Mouse (Mus musculus): ENCODE measurements around the gene Map1lc3b. TPM values are rescaled to one million over a fixed set of nuclear protein-coding genes. Genes with fewer than 3 reads are reported as not detected.

Map1lc3b gene
- polyA plus RNA-seq, 1 experiment from 2014 or later = 211 TPM

DNA sequence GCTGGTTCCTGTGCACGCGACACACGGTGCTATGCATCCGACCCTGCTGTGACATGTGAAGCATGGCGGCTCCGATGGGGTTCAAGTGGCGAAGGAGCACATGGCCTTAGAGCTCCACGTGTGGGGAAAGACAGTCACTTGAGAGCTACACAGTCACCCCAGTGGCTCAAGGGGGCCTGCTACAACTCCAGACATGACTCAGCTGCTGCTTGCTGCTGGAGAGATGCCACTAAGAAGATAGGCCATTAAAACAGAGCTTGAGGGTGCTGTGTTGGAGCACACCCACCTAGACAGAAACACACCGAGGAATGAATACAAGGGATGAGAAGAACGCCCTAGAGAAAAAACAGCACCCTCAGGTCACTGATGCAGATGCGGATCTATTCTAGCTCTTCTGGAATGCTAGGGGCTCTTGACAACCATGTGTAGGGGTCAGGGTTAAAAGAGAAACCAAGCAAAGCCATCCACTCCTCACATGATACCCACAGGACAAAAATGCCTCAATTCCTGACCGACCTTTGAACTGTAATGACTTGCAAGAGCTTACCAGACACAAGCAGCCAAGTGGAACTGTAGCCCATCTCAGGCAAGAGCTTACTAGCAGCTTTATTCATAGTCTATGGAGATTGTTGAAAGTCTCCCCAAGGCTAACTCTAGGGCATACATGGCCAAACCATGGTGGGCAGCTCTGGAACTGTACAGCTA is 57.5 kb downstream of the Map1lc3b start:
- no peaks in the 10 kb centered on the region for H3K27me3 ChIP-seq (ENCODE audit: insufficient read depth, low read length)
- no peaks in the 10 kb centered on the region for H3K9me3 ChIP-seq (ENCODE audit: low read length)
- ATAC-seq (ENCODE audit: low FRiP score, low TSS enrichment) = no peak
- H3K27ac ChIP-seq (ENCODE audit: low read length) = peak overlapping the region; percentile 64
- H3K9ac ChIP-seq (replicated peaks; ENCODE audit: low read length) = no peak overlapping the region
- peaks cover 7% of the 10 kb centered on the region; the same call in 1 of the 2 replicates for H3K36me3 ChIP-seq (ENCODE audit: insufficient read depth, low read length)
- H3K4me3 ChIP-seq (ENCODE audit: low read length) = no peak overlapping the region
- H3K4me1 ChIP-seq (ENCODE audit: insufficient read depth, low read length) = peaks cover 73% of the 10 kb centered on the region
- 57% methylated on average over 12 of the region's 12 CpGs for WGBS
- peak overlapping the region; percentile 18; the same call in 1 of the 2 replicates for H3K4me2 ChIP-seq (replicated peaks; ENCODE audit: low read depth, low read length)

Other genes starting within 250 kb of the Map1lc3b start
- gene 1700018B08Rik, start 46.0 kb upstream of the Map1lc3b start, polyA plus RNA-seq (2015; fragmentation: Nextera tagmentation; extraction: Ambion mirVana) = not detected in 2 replicates
- gene Fbxo31, start 11.6 kb upstream of the Map1lc3b start, polyA plus RNA-seq (2015; fragmentation: Nextera tagmentation; extraction: Ambion mirVana) = 14.7 and 16.2 TPM in 2 replicates
- 16.4 and 17.8 TPM in 2 replicates for gene Zcchc14, start 62.5 kb downstream of the Map1lc3b start, polyA plus RNA-seq (2015; fragmentation: Nextera tagmentation; extraction: Ambion mirVana)
- gene Jph3, start 139.3 kb downstream of the Map1lc3b start, polyA plus RNA-seq (2015; fragmentation: Nextera tagmentation; extraction: Ambion mirVana) = 0.65 and 1.3 TPM in 2 replicates
- 48.4 and 50.1 TPM in 2 replicates for gene Klhdc4, start 239.2 kb downstream of the Map1lc3b start, polyA plus RNA-seq (2015; fragmentation: Nextera tagmentation; extraction: Ambion mirVana)

All from kidney, embryonic 16.5 days (tissue).